Mouse (Mus musculus) cerebellum, adult 9-10 months (tissue): ENCODE data around the gene Mex3a.

ENCODE experiments used
- DNase-seq: peaks from one replicate; pipeline ENCODE4 v3.0.0; 2022

Gene Mex3a

GRCm38 (mm10) chr3:88532299-88532674 lies at the start of gene Mex3a:
Mex3a (plus strand) TSS chr3:88532395.
- no peak for DNase-seq

GRCm38 (mm10) chr3:88483141-88483540 lies 49.1 kb upstream of the Mex3a start:
- no peak for DNase-seq

GRCm38 (mm10) chr3:88483621-88484020 lies 48.6 kb upstream of the Mex3a start:
- DNase-seq = peak; percentile 79

GRCm38 (mm10) chr3:88484597-88485316 lies 47.4 kb upstream of the Mex3a start:
- no peak for DNase-seq

- no peak for DNase-seq
Measured at GRCm38 (mm10) chr3:88486043-88486442, 46.2 kb upstream of the Mex3a start.

- no peak for DNase-seq
Measured at GRCm38 (mm10) chr3:88486887-88487286, 45.3 kb upstream of the Mex3a start.

GRCm38 (mm10) chr3:88487396-88487795 lies 44.8 kb upstream of the Mex3a start:
- no peak for DNase-seq

- DNase-seq = no peak
Measured at GRCm38 (mm10) chr3:88493706-88494582, 38.3 kb upstream of the Mex3a start.

GRCm38 (mm10) chr3:88494836-88495628 lies 37.2 kb upstream of the Mex3a start:
- no peak for DNase-seq

- DNase-seq = no peak
Measured at GRCm38 (mm10) chr3:88495741-88496415, 36.3 kb upstream of the Mex3a start.

- no peak for DNase-seq
Measured at GRCm38 (mm10) chr3:88499580-88499979, 32.6 kb upstream of the Mex3a start.

GRCm38 (mm10) chr3:88500087-88500486 lies 32.1 kb upstream of the Mex3a start:
- no peak for DNase-seq

GRCm38 (mm10) chr3:88500655-88501365 lies 31.4 kb upstream of the Mex3a start:
- no peak for DNase-seq

- DNase-seq = no peak
Measured at GRCm38 (mm10) chr3:88501366-88502030, 30.7 kb upstream of the Mex3a start.

- DNase-seq = peak; percentile 69
Measured at GRCm38 (mm10) chr3:88502031-88502571, 30.1 kb upstream of the Mex3a start.

GRCm38 (mm10) chr3:88502641-88503504 lies 29.3 kb upstream of the Mex3a start:
- DNase-seq = peak; percentile 95

- DNase-seq = no peak
Measured at GRCm38 (mm10) chr3:88503505-88503863, 28.7 kb upstream of the Mex3a start.

- DNase-seq = no peak
Measured at GRCm38 (mm10) chr3:88503881-88504746, 28.1 kb upstream of the Mex3a start.

GRCm38 (mm10) chr3:88505081-88505480 lies 27.1 kb upstream of the Mex3a start:
- DNase-seq = no peak
